Mouse (Mus musculus) T-cell, adult 66 days (primary cell): ENCODE measurements around the gene Tmem265. TPM values are rescaled to one million over a fixed set of nuclear protein-coding genes. Genes with fewer than 3 reads are reported as not detected.

ENCODE experiments used
- total RNA-seq, 2 experiments: library from RNA; stranded (reverse); gene quantifications; 3 replicates in 1 of 2; 4 replicates in 1 of 2; pipeline ENCODE4 v1.2.4; 2023

The Tmem265 gene
- total RNA-seq: 10 to 100 TPM in 1 of 2 experiments, not detected in 1; 15.2 TPM

GRCm38 (mm10) chr7:127561340-127561858 lies at the start of gene Tmem265:
TSS of gene Tmem265 (plus strand) at chr7:127561390.

GRCm38 (mm10) chr7:127511808-127512230 lies 49.4 kb upstream of the Tmem265 start, which contains the start of gene Srcap:
TSS of gene Srcap (plus strand) at chr7:127511983.

GRCm38 (mm10) chr7:127519284-127519683 lies 41.9 kb upstream of the Tmem265 start, which contains the start of gene Gm42715:
TSS of gene Gm42715 (plus strand) at chr7:127519584.

GRCm38 (mm10) chr7:127572895-127573471 lies 11.8 kb downstream of the Tmem265 start, which contains the start of gene Phkg2:
TSS of gene Phkg2 (plus strand) at chr7:127573340.

GRCm38 (mm10) chr7:127588011-127588871 lies 27.1 kb downstream of the Tmem265 start, which contains the start of the genes Ccdc189 and Rnf40:
TSS of gene Ccdc189 (minus strand) at chr7:127588595.
TSS of gene Rnf40 (plus strand) at chr7:127588767.

GRCm38 (mm10) chr7:127614891-127615843 lies 54.0 kb downstream of the Tmem265 start, which contains the start of gene Zfp629:
TSS of gene Zfp629 (minus strand) at chr7:127615797.

Other genes with a start within 250 kb of the Tmem265 start
- under 1 TPM; 0.47 to 0.50 TPM for gene Zfp768, start 215.8 kb upstream of the Tmem265 start, total RNA-seq
- 10 to 100 TPM; 21.0 to 21.1 TPM for gene Zfp747, start 185.3 kb upstream of the Tmem265 start, total RNA-seq
- gene 9130019O22Rik, start 174.2 kb upstream of the Tmem265 start, total RNA-seq: 1 to 10 TPM; 4.8 to 5.4 TPM
- 10 to 100 TPM; 14.2 to 14.7 TPM for gene E430018J23Rik, start 167.8 kb upstream of the Tmem265 start, total RNA-seq
- gene Zfp764, start 154.6 kb upstream of the Tmem265 start, total RNA-seq: 10 to 100 TPM; 11.3 to 12.6 TPM
- gene Zfp688, start 139.3 kb upstream of the Tmem265 start, total RNA-seq: 10 to 100 TPM; 14.8 to 15.7 TPM
- gene Zfp689, start 112.2 kb upstream of the Tmem265 start, total RNA-seq: 1 to 10 TPM; 7.9 to 8.9 TPM
- gene Prr14, start 101.8 kb upstream of the Tmem265 start, total RNA-seq: 100 to 1,000 TPM; 132 to 142 TPM
- gene Fbrs, start 82.2 kb upstream of the Tmem265 start, total RNA-seq: 100 to 1,000 TPM; 186 to 198 TPM
- 100 to 1,000 TPM; 216 to 217 TPM for gene Srcap, start 49.4 kb upstream of the Tmem265 start, total RNA-seq
- gene Gm42715, start 41.8 kb upstream of the Tmem265 start, total RNA-seq: 10 to 100 TPM; 46.2 to 57.0 TPM
- gene Phkg2, start 11.9 kb downstream of the Tmem265 start, total RNA-seq: 100 to 1,000 TPM; 164 to 168 TPM
- gene Ccdc189, start 27.2 kb downstream of the Tmem265 start, total RNA-seq: not detected
- 100 to 1,000 TPM; 139 to 146 TPM for gene Rnf40, start 27.4 kb downstream of the Tmem265 start, total RNA-seq
- gene Zfp629, start 54.4 kb downstream of the Tmem265 start, total RNA-seq: 1 to 10 TPM; 1.9 to 2.7 TPM
- 10 to 100 TPM; 32.3 to 36.4 TPM for gene Bcl7c, start 147.5 kb downstream of the Tmem265 start, total RNA-seq
- not detected for gene Ctf1, start 151.3 kb downstream of the Tmem265 start, total RNA-seq
- not detected for gene Ctf2, start 170.8 kb downstream of the Tmem265 start, total RNA-seq
- 10 to 100 TPM in 1 of 2 experiments, 1 to 10 TPM in 1; 6.8 to 11.5 TPM for gene Fbxl19, start 183.2 kb downstream of the Tmem265 start, total RNA-seq
- gene Orai3, start 208.4 kb downstream of the Tmem265 start, total RNA-seq: 10 to 100 TPM; 13.5 to 17.7 TPM
- 10 to 100 TPM; 79.5 to 80.7 TPM for gene Setd1a, start 215.3 kb downstream of the Tmem265 start, total RNA-seq
- gene Gm49388, start 224.2 kb downstream of the Tmem265 start, total RNA-seq: not detected
- 1 to 10 TPM; 4.7 to 7.1 TPM for gene Hsd3b7, start 239.2 kb downstream of the Tmem265 start, total RNA-seq